Mouse (Mus musculus) Patski (cell line): ENCODE measurements around the gene Ap1m1. TPM values are rescaled to one million over a fixed set of nuclear protein-coding genes. Genes with fewer than 3 reads are reported as not detected.
A peak's percentile ranks its signal among the peaks of the same experiment; 100 is the strongest.

ENCODE experiments used
- ATAC-seq: fragments of 100-300 bp; one replicate; pipeline ENCODE4 v1.8.0; 2021
- CTCF ChIA-PET: fragments of 350-600 bp; sonication (Branson Sonifier 250); formaldehyde crosslinking; loops from one replicate; lab custom pipeline; 2022; ENCODE audit warnings: inconsistent platforms; lab: Charles Lee
- POLR2A ChIA-PET: fragments of 350-600 bp; sonication (Branson Sonifier 250); formaldehyde crosslinking; loops from one replicate; lab custom pipeline; 2022; ENCODE audit warnings: antibody characterized with exemption, inconsistent platforms; lab: Charles Lee
- DNase-seq: peaks from one replicate; pipeline ENCODE4 v3.0.0-alpha.2; 2011; ENCODE audit warnings: low read depth, low spot score
- H3K27me3 ChIP-seq: fragments of 371-371 bp; one replicate; pipeline ENCODE4 v1.5.1; 2021
- CTCF ChIP-seq: fragments of 100-300 bp; IDR thresholded peaks from one replicate; pipeline ENCODE4 v1.5.1; 2021
- in situ Hi-C: fragments of 300-500 bp; cut with MboI; formaldehyde crosslinking; loops from 3 replicates; pipeline ENCODE4 v1.11.1; 2018; ENCODE audit warnings: low pct_unique_long_range_greater_than_20kb, mixed read lengths
- polyA plus RNA-seq: library from polyadenylated mRNA; unstranded; gene quantifications from one replicate; pipeline ENCODE4 v1.2.3, GENCODE M21; 2021

The Ap1m1 gene
- polyA plus RNA-seq, 1 experiment from 2014 or later: 93.1 TPM

GRCm38 (mm10) chr8:72215060-72215459 lies 24.8 kb upstream of the Ap1m1 start:
- ChIA-PET CTCF (interaction anchor here (1.3 kb wide), 1 partner anchor 10 kb away, joined by 5 read pairs; no protein-coding TSS in a partner anchor), POLR2A (no interaction called here)

DNA sequence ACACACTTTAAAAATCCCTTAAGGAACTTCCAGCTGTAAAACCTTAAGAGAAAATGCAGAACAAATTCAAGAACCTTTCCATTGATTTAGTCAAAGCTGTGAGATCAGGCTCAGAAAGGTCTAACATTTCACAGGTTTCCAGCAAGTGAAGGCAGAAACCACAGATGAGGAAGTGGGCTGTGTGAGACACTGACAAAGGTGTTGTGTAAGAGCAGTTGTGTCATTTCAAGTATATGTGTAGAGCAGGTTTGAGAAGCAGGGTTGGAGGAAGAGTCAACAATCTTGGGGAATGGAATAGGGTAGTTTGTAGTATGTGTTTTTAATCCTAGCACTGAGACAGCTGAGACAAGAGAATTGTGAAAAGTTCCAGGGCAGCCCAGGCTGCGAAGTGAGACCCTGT lies 23.9 kb upstream of the Ap1m1 start:
- CTCF ChIA-PET: interaction anchor here (1.4 kb wide), 1 partner anchor 8 kb away, joined by 4 read pairs; no protein-coding TSS in a partner anchor
- DNase-seq: no peak

More at GRCm38 (mm10) chr8:72215060-72215459, 24.8 kb upstream of the Ap1m1 start:
- ATAC-seq: no peak
- TF ChIP-seq CTCF: peak; percentile 59
- DNase-seq: no peak
- H3K27me3 ChIP-seq: peaks cover 26% of the 10 kb centered on the region
- in situ Hi-C loops: loop anchor here (10.0 kb wide), 1 partner anchor 1840 kb away; the partner anchor contains the start of gene Comp

GRCm38 (mm10) chr8:72218781-72219540 lies 20.9 kb upstream of the Ap1m1 start:
- peaks cover 13% of the 10 kb centered on the region for H3K27me3 ChIP-seq
- no peak for ATAC-seq
- ChIA-PET POLR2A (no interaction called here), CTCF (interaction anchor here (1.6 kb wide), 1 partner anchor 21 kb away, joined by 9 read pairs; the partner anchor contains the start of gene Ap1m1)
- no peak for TF ChIP-seq CTCF
- in situ Hi-C loops: loop anchor here (10.0 kb wide), 1 partner anchor 1844 kb away; the partner anchor contains the start of gene Comp
- no peak for DNase-seq

More for the DNA sequence above, 23.9 kb upstream of the Ap1m1 start:
- POLR2A ChIA-PET: no interaction called here
- no peak for ATAC-seq
- in situ Hi-C loops: loop anchor here (10.0 kb wide), 1 partner anchor 1841 kb away; the partner anchor contains the start of gene Comp
- TF ChIP-seq CTCF: no peak
- H3K27me3 ChIP-seq: peaks cover 26% of the 10 kb centered on the region

GRCm38 (mm10) chr8:72219541-72220363 lies 20.1 kb upstream of the Ap1m1 start, which contains the start of gene Fam32a:
Gene Fam32a, plus strand, starts transcription at chr8:72219730.
- TF ChIP-seq CTCF: no peak
- H3K27me3 ChIP-seq: peaks cover 9% of the 10 kb centered on the region
- in situ Hi-C loops: loop anchor here (10.0 kb wide), 1 partner anchor 1845 kb away; the partner anchor contains the start of gene Comp
- ChIA-PET CTCF (interaction anchor here (1.6 kb wide), 1 partner anchor 20 kb away, joined by 9 read pairs; the partner anchor contains the start of gene Ap1m1), POLR2A (no interaction called here)
- peak; percentile 81 for DNase-seq
- ATAC-seq: peak; percentile 90

DNA sequence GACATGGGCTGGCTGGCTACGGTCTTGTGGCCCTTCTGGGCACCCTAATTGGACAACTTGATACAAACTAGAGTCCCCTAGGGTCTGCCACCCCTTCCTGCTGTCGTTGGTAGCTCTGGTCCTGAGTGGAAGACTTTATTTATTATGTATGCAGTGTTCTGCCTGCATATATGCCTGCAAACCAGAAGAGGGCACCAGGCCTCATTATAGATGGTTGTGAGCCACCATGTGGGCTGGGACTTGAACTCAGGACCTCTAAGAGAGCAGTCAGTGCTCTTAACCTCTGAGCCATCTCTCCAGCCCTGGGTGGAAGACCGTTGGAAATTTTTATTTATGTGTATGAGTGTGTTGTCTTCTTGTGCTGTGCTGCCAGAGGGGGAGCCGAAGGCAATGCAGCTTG lies 19.1 kb upstream of the Ap1m1 start:
- in situ Hi-C loops: no loop called here
- DNase-seq: no peak
- ATAC-seq: no peak
- ChIA-PET POLR2A (no interaction called here), CTCF (interaction anchor here (1.6 to 3.9 kb wide), 2 partner anchors 19 kb away, joined by 9 to 37 read pairs; partner anchors contain the start of gene Ap1m1)
- peaks cover under 1% of the 10 kb centered on the region for H3K27me3 ChIP-seq
- TF ChIP-seq CTCF: peak; percentile 54

DNA sequence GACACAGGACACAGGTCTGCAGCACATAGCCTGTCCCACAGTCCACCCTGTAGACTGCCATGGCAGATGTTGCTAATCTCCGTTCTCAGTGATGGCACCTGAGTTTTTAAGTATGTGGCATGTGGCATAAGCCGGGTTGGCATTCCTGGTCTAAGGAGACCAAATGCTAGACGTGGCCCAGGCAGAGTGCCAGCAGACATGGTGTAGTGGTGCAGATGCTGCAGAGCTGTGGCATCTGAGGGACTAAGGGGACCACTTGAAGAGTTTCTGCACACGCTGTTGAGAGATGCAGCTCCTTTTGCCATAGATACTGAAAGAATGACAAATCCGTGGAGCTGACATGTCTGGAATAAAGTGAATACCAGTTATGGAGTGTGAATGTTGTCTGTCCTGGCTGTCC lies 17.2 kb upstream of the Ap1m1 start:
- in situ Hi-C loops: no loop called here
- ATAC-seq: no peak
- ChIA-PET POLR2A (no interaction called here), CTCF (interaction anchor here (3.9 kb wide), 1 partner anchor 17 kb away, joined by 37 read pairs; the partner anchor contains the start of gene Ap1m1)
- no peak for DNase-seq
- no peak for TF ChIP-seq CTCF
- H3K27me3 ChIP-seq: no peaks in the 10 kb centered on the region

GRCm38 (mm10) chr8:72240403-72240763 lies 565 bp downstream of the Ap1m1 start:
- no peak for ATAC-seq
- POLR2A ChIA-PET: interaction anchor here (1.0 kb wide), 1 partner anchor 16 kb away, joined by 3 read pairs; no protein-coding TSS in a partner anchor
- in situ Hi-C loops: no loop called here
- no peak for TF ChIP-seq CTCF
- no peak for DNase-seq
- CTCF ChIA-PET: interaction anchor here (0.7 to 2.5 kb wide), 10 partner anchors 8 to 106 kb away, joined by 3 to 37 read pairs (median 5); partner anchors contain the start of genes Fam32a and Tpm4
- no peaks in the 10 kb centered on the region for H3K27me3 ChIP-seq

DNA sequence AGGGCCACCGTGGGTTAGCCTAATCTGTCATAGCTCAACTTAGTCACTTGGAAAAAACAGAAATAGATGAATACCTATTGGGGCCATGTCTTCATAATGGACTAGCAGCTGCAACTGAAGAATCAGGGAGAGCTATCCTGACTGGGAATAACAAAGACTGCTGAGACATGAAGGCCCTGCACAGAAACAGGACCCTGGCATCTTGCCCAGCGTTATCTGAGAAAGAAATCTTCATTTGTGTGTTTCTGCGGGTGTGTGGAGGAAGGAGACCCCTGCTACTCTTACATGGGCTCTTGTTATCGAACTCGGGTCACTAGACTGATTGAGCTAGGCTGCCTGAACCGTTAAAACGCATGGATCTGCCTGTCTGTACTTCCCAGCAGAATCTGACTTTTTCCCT lies 1.1 kb downstream of the Ap1m1 start:
- DNase-seq (no peak), ATAC-seq (no peak)
- in situ Hi-C loops: no loop called here
- POLR2A ChIA-PET: no interaction called here
- no peaks in the 10 kb centered on the region for H3K27me3 ChIP-seq
- CTCF ChIA-PET: interaction anchor here (2.5 kb wide), 1 partner anchor 18 kb away, joined by 37 read pairs; no protein-coding TSS in a partner anchor
- no peak for TF ChIP-seq CTCF

DNA sequence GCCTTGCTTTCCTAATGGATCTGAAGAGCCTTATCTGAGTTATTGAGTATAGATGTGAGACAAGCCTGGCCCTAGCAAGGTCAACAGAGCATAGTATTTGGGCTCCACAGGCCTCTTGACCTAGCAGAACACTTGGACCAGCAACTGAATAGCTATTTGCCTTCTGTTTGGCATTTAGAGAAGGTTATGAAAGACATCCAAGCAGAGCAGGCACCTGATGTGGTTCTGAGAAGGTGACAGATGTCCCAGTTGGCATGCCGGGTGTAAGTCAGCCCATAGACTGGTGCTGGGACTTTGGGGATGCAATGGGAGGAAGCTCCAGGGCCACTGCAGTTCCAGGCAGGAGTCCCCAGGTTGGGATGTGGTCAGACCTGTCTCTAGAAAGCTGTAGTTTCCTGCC lies 2.4 kb downstream of the Ap1m1 start:
- CTCF ChIA-PET: no interaction called here
- POLR2A ChIA-PET: no interaction called here
- no peak for DNase-seq
- no peak for TF ChIP-seq CTCF
- ATAC-seq: no peak
- no peaks in the 10 kb centered on the region for H3K27me3 ChIP-seq
- in situ Hi-C loops: no loop called here

GRCm38 (mm10) chr8:72244610-72245009 lies 4.8 kb downstream of the Ap1m1 start:
- in situ Hi-C loops: no loop called here
- TF ChIP-seq CTCF: no peak
- no peak for DNase-seq
- ChIA-PET POLR2A (interaction anchor here (0.6 kb wide), 1 partner anchor 69 kb away, joined by 3 read pairs; no protein-coding TSS in a partner anchor), CTCF (no interaction called here)
- no peaks in the 10 kb centered on the region for H3K27me3 ChIP-seq
- no peak for ATAC-seq
